Mouse (Mus musculus): ENCODE results near the gene Pick1. TPM values are rescaled to one million over a fixed set of nuclear protein-coding genes. Genes with fewer than 3 reads are reported as not detected.

Gene Pick1
- 43.1 TPM for polyA plus RNA-seq (2021)

- POLR2A ChIA-PET = no interaction called here
- CTCF ChIA-PET = interaction anchor here (1.2 kb wide), 1 partner anchor 237 kb away, joined by 3 read pairs; no protein-coding TSS in a partner anchor
- no peaks in the 10 kb centered on the region for H3K27me3 ChIP-seq
- TF ChIP-seq CTCF (IDR thresholded peaks at IDR 0.05) = no peak
- peak; percentile 59 for ATAC-seq
- in situ Hi-C loops (cut with MboI; ENCODE audit: low pct_unique_long_range_greater_than_20kb) = no loop called here
- peak; percentile 39 for DNase-seq (ENCODE audit: low read depth, low spot score)
These were observed at the start of gene Pick1, which contains the start of gene Gm49486 for GRCm38 (mm10) chr15:79229058-79229821. Gene Pick1, plus strand, starts transcription at chr15:79229173. Gene Gm49486, plus strand, starts transcription at chr15:79229391.

DNA sequence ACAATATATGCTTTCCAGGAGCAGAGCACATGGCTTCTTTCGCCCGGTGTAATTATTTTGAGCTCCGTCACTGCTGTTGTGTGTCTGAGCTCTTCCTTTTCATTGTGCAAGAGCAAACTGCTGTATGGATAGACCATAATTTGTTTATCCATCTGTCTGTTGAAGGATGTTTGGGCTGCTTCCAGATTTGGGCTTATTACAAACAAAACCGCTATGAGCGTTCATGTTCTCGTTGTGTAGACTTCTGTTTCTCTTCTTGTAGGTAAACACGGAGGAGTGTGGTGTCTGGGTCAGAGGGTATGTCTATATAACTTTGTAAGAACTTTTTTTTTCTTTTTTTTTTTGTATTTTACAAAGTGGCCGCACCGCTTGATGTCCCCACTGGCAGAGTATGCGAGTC lies 43.8 kb upstream of the Pick1 start:
- in situ Hi-C loops (cut with MboI; ENCODE audit: low pct_unique_long_range_greater_than_20kb) = no loop called here
- ATAC-seq (no peak), DNase-seq (ENCODE audit: low read depth, low spot score) (no peak)
- TF ChIP-seq CTCF (IDR thresholded peaks at IDR 0.05) = no peak
- ChIA-PET POLR2A (no interaction called here), CTCF (no interaction called here)
- H3K27me3 ChIP-seq = peaks cover 11% of the 10 kb centered on the region

DNA sequence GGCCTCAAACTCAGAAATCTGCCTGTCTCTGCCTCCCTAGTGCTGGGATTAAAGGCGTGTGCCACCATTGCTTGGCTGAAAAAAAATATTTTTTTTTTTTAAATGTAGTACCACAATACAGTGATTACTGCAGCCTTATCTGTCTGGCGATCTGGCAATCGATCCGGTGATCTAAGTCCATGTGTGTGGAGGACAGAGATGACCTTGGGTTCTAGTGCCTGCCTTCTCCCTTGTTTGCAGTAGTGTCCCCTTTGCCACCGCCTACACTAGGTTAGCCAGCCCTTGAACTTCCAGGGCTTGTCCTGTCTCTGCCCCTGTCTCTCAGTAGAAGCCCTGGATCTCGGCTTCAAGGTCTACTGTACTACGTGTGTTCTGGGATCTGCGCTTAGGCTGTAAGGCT lies 41.2 kb upstream of the Pick1 start:
- TF ChIP-seq CTCF (IDR thresholded peaks at IDR 0.05) = no peak
- H3K27me3 ChIP-seq = peaks cover 6% of the 10 kb centered on the region
- POLR2A ChIA-PET = no interaction called here
- in situ Hi-C loops (cut with MboI; ENCODE audit: low pct_unique_long_range_greater_than_20kb) = no loop called here
- CTCF ChIA-PET = no interaction called here
- ATAC-seq = no peak
- DNase-seq (ENCODE audit: low read depth, low spot score) = no peak

DNA sequence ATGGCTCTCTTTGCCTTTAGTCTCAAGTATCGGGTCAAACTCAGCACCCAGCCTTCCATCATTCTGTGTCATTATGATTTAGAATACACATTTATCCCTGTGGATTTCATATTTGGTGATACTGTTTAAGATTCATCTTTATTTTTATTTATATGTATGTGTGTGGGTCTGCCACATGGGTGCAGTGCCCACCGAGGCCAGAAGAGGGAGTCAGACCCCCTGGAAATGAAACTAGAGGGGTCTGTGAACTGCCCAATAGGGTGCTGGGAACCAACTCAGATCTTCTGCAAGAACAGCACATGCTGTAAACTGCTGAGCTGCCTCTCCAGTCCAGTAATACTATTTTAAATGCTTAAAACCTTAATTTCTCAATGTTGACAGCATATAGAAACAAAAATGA lies 37.5 kb upstream of the Pick1 start:
- TF ChIP-seq CTCF (IDR thresholded peaks at IDR 0.05) = no peak
- CTCF ChIA-PET = no interaction called here
- no peak for ATAC-seq
- in situ Hi-C loops (cut with MboI; ENCODE audit: low pct_unique_long_range_greater_than_20kb) = no loop called here
- POLR2A ChIA-PET = no interaction called here
- H3K27me3 ChIP-seq = no peaks in the 10 kb centered on the region
- DNase-seq (ENCODE audit: low read depth, low spot score) = no peak

GRCm38 (mm10) chr15:79192450-79192849 lies 36.5 kb upstream of the Pick1 start:
- TF ChIP-seq CTCF (IDR thresholded peaks at IDR 0.05) = no peak
- ChIA-PET CTCF (no interaction called here), POLR2A (no interaction called here)
- no peak for DNase-seq (ENCODE audit: low read depth, low spot score)
- H3K27me3 ChIP-seq = no peaks in the 10 kb centered on the region
- in situ Hi-C loops (cut with MboI; ENCODE audit: low pct_unique_long_range_greater_than_20kb) = no loop called here
- ATAC-seq = no peak

- H3K27me3 ChIP-seq = no peaks in the 10 kb centered on the region
- ChIA-PET CTCF (no interaction called here), POLR2A (no interaction called here)
- TF ChIP-seq CTCF (IDR thresholded peaks at IDR 0.05) = no peak
- ATAC-seq (no peak), DNase-seq (ENCODE audit: low read depth, low spot score) (no peak)
- in situ Hi-C loops (cut with MboI; ENCODE audit: low pct_unique_long_range_greater_than_20kb) = no loop called here
These were observed 35.8 kb upstream of the Pick1 start for GRCm38 (mm10) chr15:79192885-79193845.

DNA sequence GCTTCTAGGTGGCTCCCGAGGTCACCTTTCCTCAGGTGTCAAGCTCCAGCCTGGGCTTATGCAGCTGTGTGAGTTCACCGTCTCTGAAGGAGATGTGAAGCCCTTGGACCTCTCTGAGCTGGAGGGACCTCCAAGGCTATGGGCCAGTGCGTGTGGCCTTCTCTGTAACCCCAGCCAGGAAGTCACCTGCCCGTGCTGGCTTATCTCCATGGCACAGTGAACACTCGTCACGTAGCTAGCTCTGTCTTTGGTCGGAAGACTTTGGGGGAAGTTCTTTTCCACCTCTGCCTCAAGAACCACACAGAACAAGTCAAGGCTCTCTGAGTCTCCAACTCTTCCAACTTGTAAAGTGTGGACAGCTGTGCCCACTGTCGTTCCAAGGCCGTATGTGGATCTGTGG lies 34.9 kb upstream of the Pick1 start:
- ChIA-PET CTCF (no interaction called here), POLR2A (no interaction called here)
- H3K27me3 ChIP-seq = no peaks in the 10 kb centered on the region
- TF ChIP-seq CTCF (IDR thresholded peaks at IDR 0.05) = no peak
- DNase-seq (ENCODE audit: low read depth, low spot score) = no peak
- in situ Hi-C loops (cut with MboI; ENCODE audit: low pct_unique_long_range_greater_than_20kb) = no loop called here
- no peak for ATAC-seq

DNA sequence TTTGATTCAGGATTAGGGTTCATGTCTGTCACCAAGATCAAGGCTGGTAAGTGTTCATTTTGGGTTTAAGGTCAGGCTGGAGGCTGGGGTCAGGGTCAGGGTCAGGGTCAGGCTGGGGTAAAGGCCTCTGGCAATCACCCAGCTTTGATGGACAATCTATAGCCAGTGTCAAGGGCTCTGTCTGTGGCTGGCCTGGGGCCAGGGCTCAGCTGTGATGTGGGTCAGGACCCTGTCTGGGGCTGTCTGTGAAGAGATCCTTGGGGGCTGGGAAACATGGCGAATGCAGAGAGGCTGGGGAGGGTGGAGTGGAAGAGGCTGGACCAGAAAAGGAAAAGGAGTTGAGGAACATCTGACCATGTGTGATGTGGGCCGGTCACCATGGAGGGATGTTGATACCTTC lies 34.0 kb upstream of the Pick1 start:
- H3K27me3 ChIP-seq = no peaks in the 10 kb centered on the region
- in situ Hi-C loops (cut with MboI; ENCODE audit: low pct_unique_long_range_greater_than_20kb) = no loop called here
- TF ChIP-seq CTCF (IDR thresholded peaks at IDR 0.05) = no peak
- ATAC-seq (no peak), DNase-seq (ENCODE audit: low read depth, low spot score) (no peak)
- CTCF ChIA-PET = no interaction called here
- POLR2A ChIA-PET = no interaction called here

- CTCF ChIA-PET = no interaction called here
- in situ Hi-C loops (cut with MboI; ENCODE audit: low pct_unique_long_range_greater_than_20kb) = no loop called here
- DNase-seq (ENCODE audit: low read depth, low spot score) (no peak), ATAC-seq (no peak)
- no peak for TF ChIP-seq CTCF (IDR thresholded peaks at IDR 0.05)
- POLR2A ChIA-PET = no interaction called here
- H3K27me3 ChIP-seq = no peaks in the 10 kb centered on the region
These were observed 33.5 kb upstream of the Pick1 start for GRCm38 (mm10) chr15:79195492-79195891.

DNA sequence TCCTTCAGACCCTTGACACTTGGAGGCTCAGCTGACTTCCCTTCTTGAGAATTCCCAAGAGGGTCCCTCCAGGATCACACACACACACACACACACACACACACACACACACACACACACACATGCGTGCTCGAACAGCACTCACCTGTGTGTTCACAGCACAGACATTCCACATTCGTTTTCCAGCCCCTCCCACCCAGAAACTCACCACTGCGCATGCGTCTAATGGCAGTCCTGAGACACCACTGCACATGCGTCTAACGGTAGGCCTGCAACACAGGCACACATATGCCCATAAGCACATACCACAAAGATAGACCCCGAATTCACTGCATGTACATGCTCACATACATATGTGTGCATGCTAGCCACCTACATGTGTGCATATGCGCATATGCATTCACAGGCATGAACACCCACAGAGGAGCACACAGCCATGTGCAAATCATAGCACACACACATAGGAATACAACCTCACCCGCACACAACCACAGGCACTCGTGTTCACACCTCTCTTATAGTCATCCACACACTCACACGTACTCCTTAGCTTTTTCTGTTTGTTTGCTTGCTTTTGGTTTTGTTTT lies 29.5 kb upstream of the Pick1 start:
- H3K27me3 ChIP-seq = peaks cover 4% of the 10 kb centered on the region
- POLR2A ChIA-PET = no interaction called here
- no peak for DNase-seq (ENCODE audit: low read depth, low spot score)
- TF ChIP-seq CTCF (IDR thresholded peaks at IDR 0.05) = no peak
- CTCF ChIA-PET = interaction anchor here (1.1 kb wide), 1 partner anchor 24 kb away, joined by 3 read pairs; no protein-coding TSS in a partner anchor
- in situ Hi-C loops (cut with MboI; ENCODE audit: low pct_unique_long_range_greater_than_20kb) = no loop called here
- no peak for ATAC-seq

Data from Patski (cell line).